Mouse (Mus musculus): Measurements from ENCODE around the gene Rpl35a.
"Not testable (repeated sequence)": the region's sequence is repeated elsewhere in the genome, so short reads cannot be mapped to it uniquely, and the experiment has no call there.

Rpl35a gene

GRCm38 (mm10) chr16:33056095-33056785 is at the start of gene Rpl35a, which contains the start of gene Iqcg:
TSS of gene Rpl35a (plus strand) at chr16:33056453.
TSS of gene Iqcg (minus strand) at chr16:33056218.
- DNase-seq (ENCODE audit: low read depth, low spot score) = peak; percentile 93

- DNase-seq (ENCODE audit: low read depth, low spot score) = no peak
Measured at GRCm38 (mm10) chr16:33006888-33007287, 49.4 kb upstream of the Rpl35a start.

DNA sequence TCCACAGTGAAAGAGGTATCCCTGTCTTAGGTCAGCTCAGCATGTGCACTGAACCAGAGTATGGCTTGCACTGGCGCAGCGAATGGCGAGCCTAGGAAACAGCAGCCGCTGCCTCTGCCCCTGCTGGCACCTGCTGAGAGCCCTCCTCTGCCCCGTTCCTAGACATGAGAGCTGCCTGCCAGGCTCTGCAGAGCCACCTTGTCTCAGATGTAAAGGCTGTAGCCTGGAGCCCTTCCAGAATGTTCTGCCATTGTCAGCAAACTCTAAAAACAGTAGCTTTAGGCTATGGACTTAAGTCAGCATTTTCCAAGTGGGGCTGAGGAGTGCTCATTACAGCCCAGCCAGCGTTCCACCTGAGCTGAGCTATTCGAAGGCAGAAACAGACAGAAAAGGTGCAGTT is 48.8 kb upstream of the Rpl35a start:
- no peak for DNase-seq (ENCODE audit: low read depth, low spot score)

GRCm38 (mm10) chr16:33010166-33010565 is 46.1 kb upstream of the Rpl35a start:
- no peak for DNase-seq (ENCODE audit: low read depth, low spot score)

GRCm38 (mm10) chr16:33013801-33014200 is 42.5 kb upstream of the Rpl35a start:
- DNase-seq (ENCODE audit: low read depth, low spot score) = no peak

GRCm38 (mm10) chr16:33014921-33015320 is 41.3 kb upstream of the Rpl35a start:
- no peak for DNase-seq (ENCODE audit: low read depth, low spot score)

- DNase-seq (ENCODE audit: low read depth, low spot score) = no peak
Measured at GRCm38 (mm10) chr16:33015396-33015907, 40.8 kb upstream of the Rpl35a start.

- no peak for DNase-seq (ENCODE audit: low read depth, low spot score)
Measured at GRCm38 (mm10) chr16:33015986-33016385, 40.3 kb upstream of the Rpl35a start.

DNA sequence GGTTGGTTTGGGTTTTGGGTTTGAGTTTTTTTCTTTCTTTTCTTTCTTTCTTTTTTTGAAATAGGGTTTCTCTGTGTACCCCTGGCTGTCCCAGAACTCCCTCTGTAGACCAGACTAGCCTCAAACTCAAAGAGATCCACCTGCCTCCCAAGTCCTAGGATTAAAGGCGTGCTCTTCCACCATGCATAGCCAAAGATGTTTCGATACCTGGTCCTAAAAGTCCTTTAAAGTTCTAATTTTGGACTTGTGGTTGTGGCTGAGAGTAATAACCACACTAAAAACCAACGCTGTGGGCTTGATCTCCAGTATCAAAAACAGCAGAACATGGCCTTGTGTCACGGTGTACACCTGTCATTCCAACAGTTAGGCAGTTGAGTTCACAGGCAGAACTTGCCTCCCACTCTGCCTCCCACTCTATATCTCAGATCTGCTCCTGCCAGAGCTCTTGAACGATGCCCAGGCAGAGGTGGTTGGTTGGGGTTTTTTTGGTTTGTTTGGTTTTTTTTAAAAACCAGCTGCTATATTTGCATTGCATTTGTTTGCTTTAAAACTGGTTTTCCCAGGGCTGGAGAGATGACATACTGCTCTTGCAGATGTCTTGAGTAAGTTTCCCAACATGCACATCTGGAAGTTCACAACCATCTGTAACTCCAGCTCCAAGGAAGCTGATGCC is 38.4 kb upstream of the Rpl35a start:
- DNase-seq (ENCODE audit: low read depth, low spot score) = no peak

GRCm38 (mm10) chr16:33019117-33019770 is 37.0 kb upstream of the Rpl35a start:
- peak; percentile 72 for DNase-seq (ENCODE audit: low read depth, low spot score)

- no peak for DNase-seq (ENCODE audit: low read depth, low spot score)
Measured at GRCm38 (mm10) chr16:33021381-33021780, 34.9 kb upstream of the Rpl35a start.

GRCm38 (mm10) chr16:33023750-33024149 is 32.5 kb upstream of the Rpl35a start:
- DNase-seq (ENCODE audit: low read depth, low spot score) = peak; percentile 91

DNA sequence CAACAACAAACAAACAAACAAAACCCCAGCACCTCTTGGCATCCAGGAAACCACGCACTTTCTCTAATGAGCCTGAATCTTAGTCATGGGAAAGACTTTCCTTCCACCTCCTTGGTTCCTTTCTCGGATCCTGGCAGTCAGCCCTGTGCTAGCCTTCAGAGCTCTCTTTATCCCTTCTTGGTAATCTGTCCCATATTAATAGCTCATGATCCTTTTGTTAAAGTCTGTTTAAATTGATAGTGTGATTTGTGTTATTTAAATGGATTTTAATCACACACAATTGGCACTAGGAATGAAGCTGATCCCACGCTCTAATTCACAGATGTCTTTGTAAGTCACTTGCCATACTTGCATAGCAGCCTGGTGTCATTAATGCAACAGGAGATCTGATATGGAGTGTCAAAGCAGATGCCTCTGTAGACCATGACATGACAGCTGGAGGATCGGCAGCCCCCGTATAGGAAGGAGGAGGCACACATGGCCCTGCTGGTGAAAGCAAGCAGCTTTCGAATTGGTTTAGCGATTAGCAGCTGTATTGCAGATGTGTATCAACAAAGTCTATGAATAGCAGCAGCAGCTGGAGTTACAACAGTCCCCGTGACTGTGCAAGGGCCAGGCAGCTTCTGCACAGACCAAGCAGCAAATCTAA is 31.7 kb upstream of the Rpl35a start:
- no peak for DNase-seq (ENCODE audit: low read depth, low spot score)

DNA sequence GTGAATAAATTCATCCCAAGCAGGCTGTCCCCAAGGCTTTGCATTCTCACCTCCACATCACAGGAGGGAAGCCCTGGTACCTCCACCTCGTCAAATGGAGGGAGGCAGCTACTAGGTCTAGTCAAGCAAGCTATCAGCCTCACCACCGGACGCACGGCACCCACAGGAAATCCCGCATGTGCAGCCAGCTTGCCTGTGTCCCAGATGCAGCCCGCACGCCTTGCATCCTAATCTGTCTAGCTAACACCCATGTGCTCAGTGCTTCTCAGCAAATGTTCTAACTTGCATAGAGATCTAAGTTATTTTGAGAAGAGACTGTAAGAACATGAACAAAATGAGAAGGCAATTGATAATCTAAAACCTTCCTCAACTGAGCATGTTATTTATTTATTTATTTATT is 29.9 kb upstream of the Rpl35a start:
- no peak for DNase-seq (ENCODE audit: low read depth, low spot score)

GRCm38 (mm10) chr16:33036006-33036405 is 20.2 kb upstream of the Rpl35a start:
- no peak for DNase-seq (ENCODE audit: low read depth, low spot score)

DNA sequence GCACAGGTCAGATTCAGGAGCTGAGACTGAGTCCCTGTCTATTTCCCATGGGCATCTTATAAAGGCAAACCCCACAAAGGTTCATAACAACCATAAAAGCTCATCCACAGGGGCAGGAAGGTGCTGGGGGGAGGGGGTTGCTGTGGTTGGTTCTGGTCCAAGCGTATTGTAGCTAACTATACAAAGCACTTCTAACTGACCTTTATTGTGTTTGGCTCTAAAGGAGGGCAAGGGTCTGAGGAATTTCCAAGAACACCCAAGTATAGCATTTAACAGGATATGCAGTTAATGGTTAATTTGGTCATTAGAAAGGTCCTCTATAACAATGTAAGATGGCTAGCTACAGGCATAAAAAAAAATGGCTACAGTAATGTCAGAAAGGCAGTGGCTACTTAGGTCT is 13.6 kb upstream of the Rpl35a start:
- no peak for DNase-seq (ENCODE audit: low read depth, low spot score)

- peak; percentile 66 for DNase-seq (ENCODE audit: low read depth, low spot score)
Measured at GRCm38 (mm10) chr16:33043268-33043667, 13.0 kb upstream of the Rpl35a start.

DNA sequence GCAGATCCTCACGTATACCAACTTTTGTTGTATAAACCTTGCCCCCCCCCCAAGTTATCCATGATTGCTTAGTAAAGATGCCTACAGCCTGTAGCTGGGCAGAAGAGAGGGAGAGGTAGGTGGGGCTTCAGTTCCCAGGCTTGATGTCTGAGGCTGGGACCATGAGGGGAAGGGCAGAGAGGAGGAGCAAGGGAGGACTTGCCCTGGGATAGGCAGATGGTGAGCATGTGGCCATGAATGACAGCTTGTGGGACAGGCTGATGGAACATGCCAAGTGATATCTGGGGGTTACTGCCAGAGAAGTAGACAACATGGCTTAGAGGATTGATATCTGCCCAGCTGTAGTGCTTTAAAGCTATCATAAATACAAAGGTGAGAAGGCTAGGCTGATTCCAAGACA is 8.2 kb upstream of the Rpl35a start:
- peak; percentile 52 for DNase-seq (ENCODE audit: low read depth, low spot score)

GRCm38 (mm10) chr16:33048686-33049085 is 7.6 kb upstream of the Rpl35a start:
- peak; percentile 52 for DNase-seq (ENCODE audit: low read depth, low spot score)

DNA sequence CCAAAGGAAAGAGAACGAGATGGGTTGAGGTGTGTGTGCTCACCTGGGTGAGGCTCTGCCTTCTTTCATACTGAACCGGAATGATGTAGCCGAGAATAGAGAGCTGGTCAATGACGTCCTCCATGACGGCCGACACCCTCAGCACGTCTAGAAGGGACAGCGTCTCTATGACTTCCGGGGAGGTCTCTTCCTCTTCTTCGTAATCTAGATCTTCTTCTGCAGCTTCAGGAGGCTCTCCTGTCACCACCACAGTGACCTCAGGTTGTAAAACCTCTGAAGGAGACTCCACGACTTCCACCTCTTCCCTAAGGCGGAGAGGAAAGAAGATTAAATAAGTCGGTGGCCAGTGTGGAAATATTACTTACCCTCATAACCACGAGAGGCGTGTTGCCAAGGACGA is 6.4 kb upstream of the Rpl35a start:
- DNase-seq (ENCODE audit: low read depth, low spot score) = peak; percentile 26

- peak; percentile 45 for DNase-seq (ENCODE audit: low read depth, low spot score)
Measured at GRCm38 (mm10) chr16:33053141-33053540, 3.1 kb upstream of the Rpl35a start.

DNA sequence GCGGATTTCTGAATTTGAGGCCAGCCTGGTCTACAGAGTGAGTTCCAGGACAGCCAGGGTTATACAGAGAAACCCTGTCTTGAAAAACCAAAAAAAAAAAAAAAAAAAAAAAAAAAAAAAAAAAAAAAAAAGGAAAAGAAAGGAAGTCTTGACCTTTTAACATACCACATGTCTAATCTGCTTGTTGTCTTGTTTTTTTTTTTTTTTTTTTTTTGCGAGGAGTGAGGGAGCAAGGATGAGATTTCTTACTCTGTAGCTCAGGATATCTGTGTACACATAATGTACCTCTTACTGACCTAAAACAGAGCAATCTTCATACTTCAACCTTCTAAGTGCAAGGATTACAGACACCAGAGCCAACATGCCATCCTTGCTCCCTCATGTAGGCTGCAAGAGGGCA is 1.3 kb upstream of the Rpl35a start:
- DNase-seq (ENCODE audit: low read depth, low spot score) = not testable (repeated sequence)
